Mouse (Mus musculus): ENCODE data around the gene Poglut1. TPM values are rescaled to one million over a fixed set of nuclear protein-coding genes. Genes with fewer than 3 reads are reported as not detected.
A peak's percentile ranks its signal among the peaks of the same experiment; 100 is the strongest.
"Not testable (repeated sequence)": the region's sequence is repeated elsewhere in the genome, so short reads cannot be mapped to it uniquely, and the experiment has no call there.

The Poglut1 gene
- polyA plus RNA-seq, 1 experiment from 2014 or later = 69.5 TPM

- ATAC-seq (peak; percentile 48), DNase-seq (ENCODE audit: low spot score) (peak; percentile 56)
- Histone ChIP-seq H3K9me3 (replicated peaks; ENCODE audit: control insufficient read depth, low read length) (no peaks in the 10 kb centered on the region), H3K27ac (ENCODE audit: low read depth, low read length) (no peak overlapping the region), H3K36me3 (ENCODE audit: control insufficient read depth, insufficient read depth, low read length) (no peaks in the 10 kb centered on the region), H3K4me1 (ENCODE audit: control insufficient read depth, insufficient read depth, low read length) (no peaks in the 10 kb centered on the region), H3K27me3 (replicated peaks; ENCODE audit: control insufficient read depth, insufficient read depth, low read length) (no peaks in the 10 kb centered on the region; the same call in 1 of the 2 replicates), H3K9ac (ENCODE audit: low read length) (0 out of 2 replicates have a peak overlapping the region, but pooled peaks have one; percentile 32), H3K4me2 (ENCODE audit: low read length) (peak overlapping the region; percentile 46), H3K4me3 (ENCODE audit: low read depth, low read length) (peak overlapping the region; percentile 24)
- 29% methylated on average over 32 of the region's 32 CpGs for WGBS
Observed at GRCm38 (mm10) chr16:38482780-38483562, 67.1 kb downstream of the Poglut1 start.

GRCm38 (mm10) chr16:38481327-38481726, 68.7 kb downstream of the Poglut1 start:
- Histone ChIP-seq H3K4me3 (ENCODE audit: low read depth, low read length) (no peak overlapping the region), H3K9ac (ENCODE audit: low read length) (no peak overlapping the region), H3K27me3 (replicated peaks; ENCODE audit: control insufficient read depth, insufficient read depth, low read length) (no peaks in the 10 kb centered on the region; the same call in 1 of the 2 replicates), H3K27ac (ENCODE audit: low read depth, low read length) (no peak overlapping the region), H3K4me1 (ENCODE audit: control insufficient read depth, insufficient read depth, low read length) (peaks cover 1% of the 10 kb centered on the region), H3K4me2 (ENCODE audit: low read length) (no peak overlapping the region), H3K9me3 (replicated peaks; ENCODE audit: control insufficient read depth, low read length) (no peaks in the 10 kb centered on the region), H3K36me3 (ENCODE audit: control insufficient read depth, insufficient read depth, low read length) (no peaks in the 10 kb centered on the region)
- WGBS = 82% methylated on average over 4 of the region's 4 CpGs
- ATAC-seq (no peak), DNase-seq (ENCODE audit: low spot score) (no peak)

- H3K9ac ChIP-seq (ENCODE audit: low read length) = no peak overlapping the region
- no peaks in the 10 kb centered on the region for H3K36me3 ChIP-seq (ENCODE audit: control insufficient read depth, insufficient read depth, low read length)
- no peak for ATAC-seq
- DNase-seq (ENCODE audit: low spot score) = no peak
- H3K4me3 ChIP-seq (ENCODE audit: low read depth, low read length) = no peak overlapping the region
- no peak overlapping the region for H3K27ac ChIP-seq (ENCODE audit: low read depth, low read length)
- no peaks in the 10 kb centered on the region for H3K9me3 ChIP-seq (replicated peaks; ENCODE audit: control insufficient read depth, low read length)
- peaks cover 3% of the 10 kb centered on the region for H3K4me1 ChIP-seq (ENCODE audit: control insufficient read depth, insufficient read depth, low read length)
- WGBS = 90% methylated on average over 3 of the region's 3 CpGs
- no peaks in the 10 kb centered on the region for H3K27me3 ChIP-seq (replicated peaks; ENCODE audit: control insufficient read depth, insufficient read depth, low read length)
- H3K4me2 ChIP-seq (ENCODE audit: low read length) = no peak overlapping the region
Observed at GRCm38 (mm10) chr16:38478296-38478695, 71.8 kb downstream of the Poglut1 start.

- H3K9ac ChIP-seq (ENCODE audit: low read length) = peak overlapping the region; percentile 54
- not testable (repeated sequence) for DNase-seq (ENCODE audit: low spot score); H3K27ac ChIP-seq (ENCODE audit: low read depth, low read length); H3K9me3 ChIP-seq (replicated peaks; ENCODE audit: control insufficient read depth, low read length); H3K27me3 ChIP-seq (replicated peaks; ENCODE audit: control insufficient read depth, insufficient read depth, low read length); H3K4me1 ChIP-seq (ENCODE audit: control insufficient read depth, insufficient read depth, low read length); H3K36me3 ChIP-seq (ENCODE audit: control insufficient read depth, insufficient read depth, low read length); ATAC-seq
- WGBS = 71% methylated on average over 14 of the region's 14 CpGs
- peak overlapping the region; percentile 29; the same call in 1 of the 2 replicates for H3K4me3 ChIP-seq (ENCODE audit: low read depth, low read length)
- H3K4me2 ChIP-seq (ENCODE audit: low read length) = peak overlapping the region; percentile 63
Observed at GRCm38 (mm10) chr16:38477241-38477608, 72.8 kb downstream of the Poglut1 start.

- Histone ChIP-seq H3K9ac (ENCODE audit: low read length) (peak overlapping the region; percentile 54), H3K4me3 (ENCODE audit: low read depth, low read length) (peak overlapping the region; percentile 29), H3K27ac (ENCODE audit: low read depth, low read length) (no peak overlapping the region), H3K27me3 (replicated peaks; ENCODE audit: control insufficient read depth, insufficient read depth, low read length) (no peaks in the 10 kb centered on the region), H3K36me3 (ENCODE audit: control insufficient read depth, insufficient read depth, low read length) (no peaks in the 10 kb centered on the region), H3K4me2 (ENCODE audit: low read length) (peak overlapping the region; percentile 63), H3K4me1 (ENCODE audit: control insufficient read depth, insufficient read depth, low read length) (peaks cover 3% of the 10 kb centered on the region), H3K9me3 (replicated peaks; ENCODE audit: control insufficient read depth, low read length) (no peaks in the 10 kb centered on the region)
- WGBS = 16% methylated on average over 34 of the region's 34 CpGs
- DNase-seq (ENCODE audit: low spot score) (peak; percentile 43), ATAC-seq (peak; percentile 32; the same call in 1 of the 2 replicates)
Observed at GRCm38 (mm10) chr16:38476312-38477240, 73.5 kb downstream of the Poglut1 start.

- peak overlapping the region; percentile 63; the same call in 1 of the 2 replicates for H3K4me2 ChIP-seq (ENCODE audit: low read length)
- WGBS = 68% methylated on average over 4 of the region's 4 CpGs
- no peaks in the 10 kb centered on the region for H3K36me3 ChIP-seq (ENCODE audit: control insufficient read depth, insufficient read depth, low read length)
- no peaks in the 10 kb centered on the region for H3K9me3 ChIP-seq (replicated peaks; ENCODE audit: control insufficient read depth, low read length)
- H3K27ac ChIP-seq (ENCODE audit: low read depth, low read length) = no peak overlapping the region
- H3K4me3 ChIP-seq (ENCODE audit: low read depth, low read length) = 0 out of 2 replicates have a peak overlapping the region, but pooled peaks have one; percentile 29
- no peak overlapping the region; the same call in 1 of the 2 replicates for H3K9ac ChIP-seq (ENCODE audit: low read length)
- no peaks in the 10 kb centered on the region for H3K27me3 ChIP-seq (replicated peaks; ENCODE audit: control insufficient read depth, insufficient read depth, low read length)
- no peak for ATAC-seq
- H3K4me1 ChIP-seq (ENCODE audit: control insufficient read depth, insufficient read depth, low read length) = peaks cover 3% of the 10 kb centered on the region
- DNase-seq (ENCODE audit: low spot score) = no peak
Observed at GRCm38 (mm10) chr16:38475681-38476311, 74.3 kb downstream of the Poglut1 start.

Other genes with a start within 250 kb of the Poglut1 start
- 0.71 and 0.83 TPM in 2 replicates for gene Maats1, start 208.1 kb downstream of the Poglut1 start, polyA plus RNA-seq (2014; fragmentation: Nextera tagmentation; extraction: Ambion mirVana)
- gene Cox17, start 203.3 kb downstream of the Poglut1 start, polyA plus RNA-seq (2014; fragmentation: Nextera tagmentation; extraction: Ambion mirVana) = 107 and 126 TPM in 2 replicates
- not detected in 2 replicates for gene Gm21987, start 203.2 kb downstream of the Poglut1 start, polyA plus RNA-seq (2014; fragmentation: Nextera tagmentation; extraction: Ambion mirVana)
- gene Popdc2, start 188.0 kb downstream of the Poglut1 start, polyA plus RNA-seq (2014; fragmentation: Nextera tagmentation; extraction: Ambion mirVana) = 0.17 and 0.51 TPM in 2 replicates
- 0.39 and 0.61 TPM in 2 replicates for gene Pla1a, start 117.1 kb downstream of the Poglut1 start, polyA plus RNA-seq (2014; fragmentation: Nextera tagmentation; extraction: Ambion mirVana)
- 124 and 129 TPM in 2 replicates for gene Adprh, start 97.6 kb downstream of the Poglut1 start, polyA plus RNA-seq (2014; fragmentation: Nextera tagmentation; extraction: Ambion mirVana)
- gene Cd80, start 94.7 kb downstream of the Poglut1 start, polyA plus RNA-seq (2014; fragmentation: Nextera tagmentation; extraction: Ambion mirVana) = 0.25 and 0.31 TPM in 2 replicates
- 26.4 and 28.4 TPM in 2 replicates for gene Timmdc1, start 27.6 kb downstream of the Poglut1 start, polyA plus RNA-seq (2014; fragmentation: Nextera tagmentation; extraction: Ambion mirVana)
- gene Tmem39a, start 8.4 kb upstream of the Poglut1 start, polyA plus RNA-seq (2014; fragmentation: Nextera tagmentation; extraction: Ambion mirVana) = 41.6 and 42.6 TPM in 2 replicates
- gene Arhgap31, start 163.0 kb upstream of the Poglut1 start, polyA plus RNA-seq (2014; fragmentation: Nextera tagmentation; extraction: Ambion mirVana) = 2.5 and 3.6 TPM in 2 replicates
- gene B4galt4, start 192.0 kb upstream of the Poglut1 start, polyA plus RNA-seq (2014; fragmentation: Nextera tagmentation; extraction: Ambion mirVana) = 29.5 and 31.7 TPM in 2 replicates

All from forebrain, embryonic 14.5 days (tissue).